Mouse (Mus musculus): Measurements from ENCODE around the gene Hoxc13.

The Hoxc13 gene

DNA sequence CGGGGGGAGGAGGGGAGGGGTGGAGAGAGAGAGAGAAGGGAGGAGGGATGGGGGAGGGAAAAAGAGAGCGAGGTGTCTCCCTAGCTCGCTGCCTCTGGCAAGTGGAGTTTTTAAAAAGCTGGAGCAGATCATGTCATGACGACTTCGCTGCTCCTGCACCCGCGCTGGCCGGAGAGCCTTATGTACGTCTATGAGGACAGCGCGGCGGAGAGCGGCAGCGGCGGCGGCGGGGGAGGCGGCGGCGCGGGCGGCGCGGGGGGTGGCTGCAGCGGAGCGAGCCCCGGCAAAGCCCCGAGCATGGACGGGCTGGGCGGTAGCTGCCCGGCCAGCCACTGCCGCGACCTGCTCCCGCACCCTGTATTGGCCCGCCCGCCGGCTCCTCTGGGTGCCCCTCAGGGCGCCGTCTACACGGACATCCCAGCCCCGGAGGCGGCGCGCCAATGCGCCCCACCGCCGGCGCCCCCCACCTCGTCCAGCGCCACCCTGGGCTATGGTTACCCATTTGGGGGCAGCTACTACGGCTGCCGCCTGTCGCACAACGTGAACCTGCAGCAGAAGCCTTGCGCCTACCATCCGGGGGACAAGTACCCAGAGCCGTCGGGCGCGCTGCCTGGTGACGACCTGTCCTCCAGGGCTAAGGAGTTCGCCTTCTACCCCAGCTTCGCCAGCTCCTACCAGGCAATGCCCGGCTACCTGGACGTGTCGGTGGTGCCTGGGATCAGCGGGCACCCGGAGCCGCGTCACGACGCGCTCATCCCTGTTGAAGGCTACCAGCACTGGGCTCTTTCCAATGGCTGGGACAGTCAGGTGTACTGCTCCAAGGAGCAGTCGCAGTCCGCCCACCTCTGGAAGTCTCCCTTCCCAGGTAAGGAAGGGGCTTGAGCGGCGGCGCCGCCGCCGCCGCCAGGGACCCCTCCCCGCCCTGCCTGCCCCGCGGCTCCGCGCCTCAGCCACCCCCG lies at the start of gene Hoxc13:
Hoxc13 (plus strand) TSS at position 51 of the 959 bp plus-strand sequence.
- DNase-seq, result no peak

DNA sequence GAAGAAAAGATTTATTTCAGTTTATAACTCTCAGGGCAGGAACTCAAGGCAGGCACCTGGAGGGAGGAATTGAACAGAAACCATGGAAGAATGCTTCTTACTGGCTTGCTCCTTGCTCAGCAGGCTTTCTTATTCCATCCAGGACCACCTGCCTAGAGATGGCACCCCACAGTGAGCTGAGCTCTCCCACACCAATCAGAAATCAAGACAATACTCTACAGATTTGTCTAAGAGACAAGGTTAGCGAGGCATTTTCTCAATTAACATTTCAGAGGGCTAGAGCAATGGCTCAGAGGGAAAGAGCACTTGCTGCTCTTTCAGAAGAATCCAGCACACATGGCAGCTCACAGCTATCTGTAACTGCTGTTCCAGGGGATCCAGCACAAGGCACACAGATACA lies 35.1 kb upstream of the Hoxc13 start:
- no peak for DNase-seq

DNA sequence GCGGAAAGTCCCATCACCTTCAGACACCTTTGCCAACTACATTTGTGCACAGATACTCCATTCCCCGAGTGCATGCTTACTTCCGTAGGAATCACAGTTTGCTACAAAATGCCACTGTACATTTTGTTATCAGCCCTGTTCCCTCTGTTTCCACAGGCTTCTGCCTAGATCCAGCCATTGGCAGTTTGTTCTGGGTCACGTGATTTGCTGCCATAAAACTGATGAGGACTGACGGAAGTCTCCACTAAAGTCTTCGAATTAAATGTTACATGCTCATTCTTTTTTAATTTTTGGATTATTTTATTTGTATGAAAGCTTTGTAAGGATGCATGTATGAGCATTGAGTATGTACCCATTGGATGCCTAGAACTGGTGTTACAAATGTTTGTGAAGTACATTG lies 25.8 kb upstream of the Hoxc13 start:
- DNase-seq, result no peak

DNA sequence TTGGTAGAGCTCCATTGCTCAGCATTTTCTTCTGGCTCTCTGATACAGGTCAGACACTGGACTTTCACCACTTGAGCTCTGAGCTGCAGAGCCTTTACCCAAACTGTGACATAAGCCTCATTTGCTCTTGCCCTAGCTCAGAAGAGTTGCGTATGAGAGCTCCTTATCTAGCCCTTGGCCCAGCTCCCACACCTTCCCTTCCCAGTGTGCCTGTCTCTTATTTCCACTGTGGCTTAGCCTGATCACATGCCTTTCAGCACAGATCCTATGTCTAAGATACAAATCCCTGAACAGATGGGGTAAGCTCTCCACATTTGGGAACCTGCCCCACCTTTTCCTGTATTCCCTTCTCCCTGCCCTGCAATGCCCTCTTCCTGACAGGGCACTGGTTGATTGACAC lies 16.0 kb upstream of the Hoxc13 start:
- no peak for DNase-seq

DNA sequence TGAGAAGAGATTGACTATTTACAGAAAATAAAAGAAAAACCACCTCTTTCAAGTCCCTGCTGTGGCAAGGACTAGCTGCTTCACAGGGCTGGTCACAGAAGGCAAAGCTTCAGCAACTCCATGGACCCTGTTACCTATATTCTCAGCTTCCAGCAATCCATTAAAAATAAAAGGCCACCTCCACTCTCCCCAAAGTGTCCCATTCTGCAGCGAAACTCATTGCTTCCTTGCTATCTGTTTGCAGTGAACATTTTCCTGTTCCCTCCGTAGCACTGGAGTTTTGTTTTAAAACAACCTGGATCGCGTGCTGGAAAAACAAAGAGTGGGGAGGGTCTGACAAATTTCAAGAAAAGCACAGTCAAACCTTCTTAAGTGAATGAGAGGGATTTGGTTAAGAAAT lies 11.4 kb upstream of the Hoxc13 start:
- no peak for DNase-seq

DNA sequence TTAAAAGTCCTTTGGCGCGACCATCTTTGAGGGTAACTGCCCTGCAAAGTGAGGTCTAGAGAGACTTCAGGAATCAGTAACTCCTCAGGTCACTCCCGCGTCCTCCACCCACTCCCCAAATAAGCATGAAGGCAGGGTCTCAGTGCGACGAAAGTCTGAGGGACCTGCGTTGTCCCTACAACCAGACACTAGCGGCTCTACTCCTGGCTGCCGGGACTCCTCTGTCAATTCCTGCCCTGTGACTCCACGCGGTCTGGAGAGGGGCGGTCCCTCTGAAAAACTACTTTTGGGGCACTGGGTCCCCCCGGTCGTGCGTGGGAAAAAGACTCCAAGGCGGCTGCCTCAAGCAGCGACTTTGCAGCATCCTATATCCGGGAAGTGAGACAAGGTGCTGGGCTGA lies 10.9 kb upstream of the Hoxc13 start:
- no peak for DNase-seq

DNA sequence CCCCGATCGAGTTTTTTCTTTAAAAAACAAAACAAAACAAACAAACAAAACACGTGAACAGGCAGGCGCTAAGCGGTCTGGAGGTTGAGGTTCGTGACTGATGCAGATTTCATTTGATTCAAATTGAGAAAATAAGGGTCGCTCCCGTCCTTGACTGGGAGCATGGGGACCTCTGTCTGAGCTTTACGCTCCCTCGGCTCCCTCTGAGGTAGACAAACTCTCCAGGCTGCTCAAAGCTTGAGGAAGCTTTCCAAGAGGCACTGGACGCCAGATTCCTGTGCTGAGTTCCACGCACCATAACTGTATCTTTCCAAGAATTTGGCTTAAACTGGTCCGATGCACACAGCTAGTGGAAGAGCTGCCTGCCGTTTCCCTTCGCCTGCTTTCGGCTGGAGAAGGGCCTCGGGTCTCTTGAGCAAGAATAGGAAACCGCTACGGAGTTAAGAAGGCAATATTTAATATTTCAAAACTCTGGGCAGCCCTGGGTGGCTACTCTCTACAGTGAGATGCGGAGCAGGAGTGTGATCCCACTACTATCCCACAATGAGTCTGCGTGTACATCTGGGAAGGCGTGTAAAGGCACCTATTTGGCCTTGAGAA lies 10.3 kb upstream of the Hoxc13 start:
- DNase-seq, result no peak

DNA sequence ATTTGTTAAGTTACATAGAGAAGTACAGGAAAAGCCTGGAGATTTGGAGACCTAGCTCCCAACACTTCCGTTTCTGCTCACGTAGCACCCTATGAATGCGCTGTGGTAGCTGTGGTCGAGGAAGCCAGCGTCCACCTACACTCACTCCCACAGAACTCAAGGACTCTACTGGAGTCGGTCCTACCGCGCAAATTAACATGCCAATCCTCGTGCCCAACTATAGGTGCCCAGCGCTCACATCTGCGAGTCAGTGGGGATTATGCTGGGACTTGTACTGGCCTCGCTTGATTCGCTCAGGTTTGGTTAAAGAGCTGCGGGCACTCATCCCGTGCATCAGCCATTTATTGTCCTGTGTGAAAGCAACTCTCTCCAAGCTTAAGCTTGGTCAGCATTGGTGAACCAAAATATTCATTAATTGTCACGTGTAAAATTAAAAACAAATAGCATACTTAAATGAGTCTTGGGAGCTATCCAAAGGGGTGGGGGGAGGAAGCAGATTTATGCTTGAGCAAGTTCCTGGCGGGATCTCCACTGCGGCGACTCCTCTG lies 7.8 kb upstream of the Hoxc13 start:
- no peak for DNase-seq

DNA sequence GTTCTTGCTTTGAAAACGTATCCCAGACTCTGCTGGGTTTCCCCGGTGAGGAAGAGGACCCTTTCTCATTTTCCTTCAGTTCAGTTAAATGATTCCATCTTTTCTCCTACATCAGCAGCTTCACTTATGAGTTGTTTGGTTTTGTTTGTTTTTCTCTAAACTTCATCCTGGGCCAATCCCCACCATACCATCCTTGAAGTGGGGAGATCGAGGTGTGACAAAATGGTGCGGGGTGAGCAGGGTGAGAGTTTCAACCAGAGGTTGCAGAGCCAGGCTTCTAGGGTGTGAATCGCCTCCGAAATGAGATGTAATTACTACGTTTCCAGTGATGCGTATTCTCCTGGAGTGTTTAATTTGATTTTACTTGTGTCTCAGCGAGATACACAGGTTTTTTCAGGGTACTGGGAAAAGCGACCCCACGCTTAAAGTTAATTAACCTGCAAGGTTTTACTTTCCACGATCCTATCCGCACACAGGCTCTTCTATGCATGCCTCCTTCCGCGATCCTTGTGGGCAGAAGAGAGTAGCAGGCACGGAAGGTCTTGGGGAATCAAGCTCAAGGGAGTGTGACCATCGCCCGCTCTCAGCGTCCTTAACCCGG lies 2.8 kb upstream of the Hoxc13 start:
- DNase-seq, result no peak

DNA sequence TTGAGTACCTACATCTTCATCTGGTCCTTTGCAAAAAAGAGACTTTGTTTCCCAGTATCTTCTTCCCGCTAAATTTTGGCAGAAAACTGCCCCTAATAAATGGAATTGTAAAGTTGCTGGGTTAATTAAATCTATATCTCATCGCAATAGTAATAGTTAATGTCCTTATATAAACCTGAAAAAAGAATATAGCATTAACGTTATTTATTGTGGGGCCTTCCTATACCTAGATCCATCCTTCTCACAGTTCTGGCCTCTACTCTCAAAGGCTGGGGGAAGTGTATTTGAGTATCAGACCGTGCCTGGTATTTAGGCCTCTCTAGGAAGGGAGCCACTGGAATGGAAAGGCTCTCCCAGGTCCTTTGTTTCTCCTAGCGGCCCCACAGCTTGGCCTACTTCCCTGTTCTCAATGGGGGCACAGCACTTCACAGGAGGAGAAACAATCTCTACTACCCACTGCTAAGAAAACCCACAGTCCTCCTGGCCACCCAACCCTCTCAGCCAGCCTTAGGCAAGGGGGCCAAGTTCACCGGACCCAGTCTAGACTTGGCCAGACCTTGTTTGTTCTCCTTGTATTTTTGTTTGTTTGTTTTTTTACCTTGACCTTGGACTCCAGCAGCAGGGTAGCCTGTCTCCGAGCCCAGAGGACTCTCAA lies 2.2 kb upstream of the Hoxc13 start:
- DNase-seq, result no peak

DNA sequence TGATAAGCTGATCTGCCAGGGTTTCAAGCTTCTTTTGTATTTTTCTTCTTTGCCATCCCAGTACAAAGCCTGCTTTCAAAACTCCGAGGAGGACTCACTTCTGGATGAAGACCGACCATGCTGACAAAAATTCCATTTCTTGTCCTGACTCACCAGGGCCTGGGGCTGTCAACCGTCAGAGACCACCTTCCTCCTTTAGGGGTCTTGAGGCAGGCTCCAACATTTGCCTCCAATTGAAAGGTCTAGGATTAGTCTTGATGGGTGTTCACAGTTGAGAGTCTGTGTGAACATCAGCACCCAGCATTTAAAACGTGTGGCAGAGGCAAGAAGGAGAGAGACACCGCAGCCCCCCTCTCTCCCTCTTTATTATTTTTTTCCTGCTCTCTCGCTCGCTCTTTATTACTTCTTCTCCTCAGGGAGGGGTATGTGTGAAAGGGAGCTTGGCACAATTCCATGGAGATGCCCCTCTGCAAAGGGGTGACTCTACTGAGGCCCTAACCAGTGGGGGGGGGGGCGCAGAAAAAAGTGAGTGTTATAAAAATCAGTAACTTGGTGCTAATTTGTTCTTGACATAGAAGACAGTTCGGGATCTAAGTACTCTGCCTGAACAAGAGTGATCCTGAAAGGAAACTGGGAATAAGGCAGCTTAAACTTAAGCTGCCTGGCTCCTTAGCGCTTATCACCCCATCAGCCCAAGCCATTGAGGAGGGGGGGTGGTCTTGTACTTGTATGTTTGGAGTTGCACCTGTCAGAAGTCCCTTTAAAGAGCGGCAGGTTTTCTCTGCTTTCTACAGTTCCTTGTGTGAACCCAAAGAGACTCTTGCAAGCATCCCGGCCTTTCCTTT lies 1.3 kb upstream of the Hoxc13 start:
- no peak for DNase-seq

DNA sequence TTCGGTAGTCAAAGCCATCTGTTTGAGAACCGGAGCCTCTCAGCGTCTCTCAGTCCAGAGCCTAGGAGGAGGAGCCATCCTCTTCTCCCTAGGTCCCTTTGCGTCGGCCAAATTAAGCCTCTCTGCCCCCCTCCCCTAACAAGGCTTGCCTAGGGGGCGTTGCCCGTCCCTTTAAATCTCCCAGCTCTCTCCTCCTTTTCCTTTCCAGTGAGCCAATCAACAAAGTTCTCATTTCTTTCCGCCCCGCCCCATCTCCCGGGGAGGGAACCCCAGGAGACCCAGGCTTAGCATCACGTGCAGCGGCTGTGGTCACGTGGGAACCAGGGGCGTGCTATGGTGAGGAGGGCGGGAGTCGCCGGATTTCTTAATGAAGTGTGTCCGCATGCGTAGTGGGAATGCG lies 284 bp upstream of the Hoxc13 start:
- DNase-seq, result no peak

DNA sequence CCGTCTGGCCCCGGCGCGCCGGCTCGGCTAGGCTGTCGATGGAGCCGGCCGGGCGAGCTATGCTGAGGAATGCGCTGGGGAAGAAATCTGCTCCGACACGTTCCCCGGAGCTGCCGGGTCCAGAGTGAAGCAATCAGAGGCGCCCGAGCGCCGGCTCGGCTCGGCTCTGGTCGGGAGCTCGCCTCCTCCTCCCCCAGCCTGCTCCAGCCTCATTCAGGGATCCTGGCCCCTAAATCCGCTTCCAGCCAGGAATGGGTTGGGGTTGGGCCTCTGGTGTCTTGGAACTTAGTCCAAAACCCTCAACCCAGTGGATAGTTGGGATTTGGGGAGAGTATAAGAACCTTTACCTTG lies 1.1 kb downstream of the Hoxc13 start:
- DNase-seq, result no peak

DNA sequence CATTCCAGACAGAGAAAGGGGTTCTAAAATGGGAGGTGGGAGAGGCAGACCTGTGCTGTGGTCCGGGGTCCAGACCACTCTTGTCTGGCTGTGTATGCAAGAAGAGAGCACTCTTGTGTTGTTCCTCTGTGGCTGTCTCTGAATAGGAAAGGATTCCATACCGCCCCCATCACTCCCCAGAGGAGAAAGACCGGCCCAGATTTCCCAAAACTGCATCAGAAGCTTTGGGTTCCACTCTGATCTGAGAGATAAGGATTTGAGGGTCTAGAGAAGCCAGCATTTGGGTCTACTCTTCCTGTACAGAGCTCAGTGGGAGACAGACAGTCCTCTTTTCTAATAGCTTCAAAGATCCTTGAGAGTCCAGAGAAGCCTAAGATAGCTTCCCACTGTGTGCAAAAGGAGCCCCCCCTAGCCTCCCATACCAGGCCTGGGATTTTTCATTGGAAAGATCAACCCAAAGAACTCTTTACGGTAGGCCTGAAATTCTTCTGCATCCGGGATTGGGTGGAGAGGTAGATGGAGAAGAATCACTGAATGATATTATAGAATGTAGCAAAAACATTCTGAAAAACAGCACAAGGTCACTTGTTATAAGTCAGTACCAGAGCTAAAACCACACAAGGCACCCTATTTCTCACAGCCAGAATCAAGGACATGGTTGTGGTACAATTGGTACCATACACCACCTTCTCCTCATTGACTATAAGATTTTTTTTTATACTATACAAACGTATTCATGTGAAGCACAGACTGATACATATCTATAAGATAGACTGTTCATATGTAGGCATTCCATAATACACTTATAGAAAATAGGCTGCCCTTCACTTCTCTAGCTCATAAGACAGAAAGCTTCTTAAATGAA lies 2.0 kb downstream of the Hoxc13 start:
- DNase-seq, result no peak

DNA sequence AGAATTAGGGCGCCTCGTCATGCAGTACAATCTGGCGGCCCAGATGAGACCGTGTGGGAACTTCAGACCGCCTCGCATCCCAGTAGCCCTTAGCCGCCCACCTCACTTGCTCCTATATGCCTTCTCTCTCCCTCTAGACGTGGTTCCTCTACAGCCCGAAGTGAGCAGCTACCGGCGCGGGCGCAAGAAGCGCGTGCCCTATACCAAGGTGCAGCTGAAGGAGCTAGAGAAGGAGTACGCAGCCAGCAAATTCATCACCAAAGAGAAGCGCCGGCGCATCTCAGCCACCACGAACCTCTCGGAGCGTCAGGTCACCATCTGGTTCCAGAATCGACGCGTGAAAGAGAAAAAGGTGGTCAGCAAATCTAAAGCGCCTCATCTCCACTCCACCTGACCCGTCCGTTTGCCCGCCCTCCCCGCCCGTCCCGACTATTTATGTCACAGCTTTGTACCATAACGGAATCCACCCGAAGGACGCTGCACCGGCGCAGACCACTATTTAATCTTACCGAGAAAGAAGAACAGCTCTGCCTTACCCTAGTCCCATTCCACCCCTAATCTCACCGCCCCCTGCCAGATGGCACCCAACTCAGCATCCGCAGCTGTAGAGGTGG lies 6.2 kb downstream of the Hoxc13 start:
- DNase-seq, result no peak

DNA sequence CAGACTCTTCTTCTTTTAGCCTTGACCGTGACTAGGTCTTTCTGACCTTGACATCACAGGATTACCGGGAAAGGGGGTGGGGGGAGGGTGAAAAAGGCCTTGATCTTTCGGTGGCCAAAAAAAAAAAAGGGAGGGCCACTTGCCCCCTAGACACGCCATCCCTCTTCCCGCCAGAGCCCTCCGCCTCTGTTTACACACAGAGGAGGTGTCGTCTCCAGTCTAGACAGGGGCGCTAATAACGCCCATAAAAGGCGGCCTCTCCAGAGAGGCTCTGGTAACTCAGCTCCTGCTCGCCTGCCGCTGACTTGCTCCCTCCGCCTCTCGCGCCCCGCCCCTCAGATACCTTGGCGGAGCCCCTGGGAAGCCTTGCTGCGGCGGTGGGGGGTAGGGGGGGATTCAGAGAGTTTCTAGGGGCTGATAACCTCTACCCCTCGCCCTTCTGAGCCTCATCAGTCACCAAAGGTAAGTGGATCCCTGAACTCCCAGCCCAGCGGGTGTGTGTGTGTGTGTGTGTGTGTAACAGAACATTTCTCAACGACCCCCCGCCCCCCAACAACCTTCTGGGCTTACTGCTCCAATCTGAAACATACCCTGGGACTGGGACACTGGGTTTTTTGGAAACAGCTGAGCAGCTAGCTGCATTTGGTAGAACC lies 10.9 kb downstream of the Hoxc13 start:
- no peak for DNase-seq

DNA sequence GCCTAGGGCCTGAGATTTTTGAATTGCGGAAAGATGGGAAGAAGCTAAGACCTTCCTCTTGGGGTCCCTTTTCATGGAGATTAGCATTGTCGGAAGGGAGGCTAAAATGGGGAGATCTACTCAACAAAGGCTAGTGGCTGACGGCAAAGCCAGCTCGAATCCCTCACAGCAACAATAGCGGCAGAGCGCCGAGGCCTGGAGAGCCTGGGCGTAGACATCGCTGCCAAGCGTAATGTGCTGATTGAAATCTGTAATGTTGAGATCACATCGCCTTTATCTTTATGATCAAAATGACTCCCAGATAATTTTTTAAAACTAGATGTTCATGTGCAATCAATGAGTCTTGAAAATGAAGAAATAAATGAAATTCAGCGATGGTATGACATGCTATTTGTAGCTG lies 13.5 kb downstream of the Hoxc13 start:
- DNase-seq, result no peak

DNA sequence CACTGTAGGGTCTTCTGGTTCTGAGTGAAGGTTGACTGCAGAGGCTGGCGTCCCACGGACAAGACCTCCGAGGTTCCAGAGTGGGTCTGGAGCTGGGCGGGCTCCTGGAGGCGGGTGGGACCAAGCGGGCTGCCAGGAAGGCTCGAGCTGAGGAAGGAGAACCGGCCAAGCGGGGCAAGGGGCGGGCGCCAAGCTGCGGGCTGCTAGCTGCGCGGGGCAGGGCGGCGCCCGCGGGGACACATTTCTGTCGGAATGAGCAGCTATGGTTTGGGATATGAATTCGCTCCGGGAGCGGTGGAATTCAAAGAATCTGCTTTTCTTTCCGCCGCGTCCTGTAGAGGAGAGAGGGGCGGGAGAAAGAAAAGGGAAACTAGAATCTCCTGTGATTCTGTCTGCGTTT lies 14.0 kb downstream of the Hoxc13 start:
- DNase-seq, result no peak

DNA sequence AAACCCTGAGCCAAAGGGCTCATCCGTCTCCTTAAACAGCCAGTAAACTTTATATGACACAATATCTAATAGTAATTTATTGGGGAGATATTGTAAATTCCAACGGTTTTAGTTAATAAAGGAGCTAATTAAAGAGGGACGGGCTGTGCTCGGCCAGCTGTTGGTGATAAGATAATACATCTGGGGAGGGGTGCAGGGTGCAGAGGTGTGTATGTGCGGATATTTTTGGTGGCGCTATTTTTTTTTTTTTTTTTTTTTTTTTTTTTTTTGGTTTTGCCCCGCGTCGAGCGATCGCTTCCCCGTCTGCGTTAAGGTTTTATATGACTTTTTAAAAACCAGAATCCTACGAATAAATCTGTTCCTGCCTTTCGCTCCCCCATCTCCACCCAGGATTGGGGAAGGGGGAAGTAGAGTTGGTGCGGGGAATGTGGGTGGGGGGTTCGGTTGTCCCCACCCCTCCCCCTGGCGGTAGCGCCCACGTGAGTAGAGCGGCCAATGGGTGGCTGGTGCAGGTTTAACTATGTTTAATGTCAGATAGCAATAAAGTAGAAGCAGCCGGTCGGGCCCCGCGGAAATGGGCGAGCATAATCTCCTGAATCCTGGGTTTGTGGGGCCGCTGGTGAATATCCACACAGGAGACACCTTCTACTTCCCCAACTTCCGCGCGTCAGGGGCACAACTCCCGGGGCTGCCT lies 15.5 kb downstream of the Hoxc13 start, which contains the start of gene Hoxc12:
Hoxc12 (plus strand) TSS at position 479 of the 694 bp plus-strand sequence.
- DNase-seq, result no peak

All from spleen, adult 18-20 months (tissue).